Mouse (Mus musculus) naive thymus-derived CD4-positive, alpha-beta T cell, adult 5 months (primary cell): Measurements from ENCODE around the gene Cda. TPM values are rescaled to one million over a fixed set of nuclear protein-coding genes. Genes with fewer than 3 reads are reported as not detected.

ENCODE experiments used
- polyA plus RNA-seq: library from polyadenylated mRNA; unstranded; fragments of 100-300 nt; shearing (Covaris generic); gene quantifications from one replicate; pipeline ENCODE4 v1.2.1, GENCODE M21; 2017

The Cda gene
- polyA plus RNA-seq = not detected

DNA sequence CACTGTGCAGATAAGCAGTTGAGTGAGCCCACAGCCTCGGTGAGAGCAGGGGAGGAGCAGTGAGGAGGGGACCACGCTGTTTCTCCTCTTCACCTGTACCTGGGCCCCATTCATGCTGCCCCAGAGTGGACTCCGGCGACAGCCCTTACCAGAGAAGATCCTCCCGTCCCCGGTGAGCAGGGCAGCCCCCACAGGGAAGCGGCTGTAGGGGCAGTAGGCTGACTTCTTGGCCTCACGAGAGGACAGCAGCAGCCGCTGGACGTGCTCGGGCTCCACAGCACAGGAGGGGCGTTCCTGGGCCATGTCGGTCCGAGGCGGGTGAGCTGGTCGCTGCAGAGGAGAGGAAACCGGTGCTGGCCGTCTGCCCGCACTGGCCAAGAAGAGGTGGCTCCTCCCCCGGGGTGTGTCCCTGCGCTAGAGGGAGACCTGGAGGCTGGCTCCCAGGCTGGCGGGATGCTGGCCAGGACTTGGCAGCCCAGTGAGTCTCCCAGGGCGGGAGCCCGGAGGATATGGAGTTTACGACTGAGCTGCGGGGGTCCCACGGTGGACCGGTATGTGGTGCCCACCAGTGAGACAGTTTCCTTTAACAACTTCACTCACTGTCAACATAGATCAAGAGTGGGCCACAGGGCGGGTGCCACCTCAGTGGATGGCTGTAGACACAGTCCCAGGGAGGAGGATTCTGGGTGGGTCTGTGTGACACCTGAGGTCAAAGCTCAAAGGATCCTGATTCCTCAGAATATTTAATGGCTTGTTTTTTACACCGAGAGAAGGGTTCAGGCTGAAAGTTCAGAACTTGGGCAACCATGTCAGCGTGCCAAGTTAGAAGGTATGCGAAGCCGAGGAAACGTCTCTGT is at the start of gene Cda:
Cda (minus strand) TSS at position 352 of the 857 bp plus-strand sequence.

DNA sequence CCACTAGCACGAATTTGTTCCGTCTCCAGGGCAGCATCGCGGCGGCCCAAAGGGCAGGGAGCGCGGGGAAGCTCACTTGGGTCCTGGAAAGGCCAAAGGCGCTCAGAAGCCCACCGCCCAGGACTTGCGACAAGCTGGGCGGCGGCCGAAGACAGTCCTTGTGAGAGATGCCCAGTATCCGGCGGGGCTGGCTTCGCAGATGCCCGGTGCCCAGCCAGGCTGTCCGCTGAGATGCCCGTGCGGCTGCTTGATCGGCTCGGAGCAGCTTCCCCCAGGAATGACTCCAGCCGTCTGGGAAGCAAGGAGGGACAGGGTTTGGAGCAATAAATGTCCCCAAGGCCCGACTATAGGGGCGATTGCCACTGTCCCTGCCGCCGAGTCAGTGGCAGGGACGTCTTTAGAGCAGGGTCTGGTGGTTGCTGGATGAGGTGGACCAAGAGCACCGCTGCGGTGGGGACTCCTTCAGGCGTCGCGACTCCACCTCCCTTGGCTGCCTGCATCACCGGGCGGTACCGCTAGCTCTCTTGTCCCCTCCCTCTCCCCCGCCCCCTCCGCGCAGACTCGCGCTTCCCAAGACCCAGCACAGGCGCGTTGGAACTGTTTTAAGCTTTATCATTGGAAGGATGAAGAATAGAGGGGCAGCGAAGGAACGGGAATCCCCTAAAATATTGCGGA is 28.3 kb upstream of the Cda start, which contains the start of gene Fam43b:
Fam43b (minus strand) TSS at position 558 of the 675 bp plus-strand sequence.

DNA sequence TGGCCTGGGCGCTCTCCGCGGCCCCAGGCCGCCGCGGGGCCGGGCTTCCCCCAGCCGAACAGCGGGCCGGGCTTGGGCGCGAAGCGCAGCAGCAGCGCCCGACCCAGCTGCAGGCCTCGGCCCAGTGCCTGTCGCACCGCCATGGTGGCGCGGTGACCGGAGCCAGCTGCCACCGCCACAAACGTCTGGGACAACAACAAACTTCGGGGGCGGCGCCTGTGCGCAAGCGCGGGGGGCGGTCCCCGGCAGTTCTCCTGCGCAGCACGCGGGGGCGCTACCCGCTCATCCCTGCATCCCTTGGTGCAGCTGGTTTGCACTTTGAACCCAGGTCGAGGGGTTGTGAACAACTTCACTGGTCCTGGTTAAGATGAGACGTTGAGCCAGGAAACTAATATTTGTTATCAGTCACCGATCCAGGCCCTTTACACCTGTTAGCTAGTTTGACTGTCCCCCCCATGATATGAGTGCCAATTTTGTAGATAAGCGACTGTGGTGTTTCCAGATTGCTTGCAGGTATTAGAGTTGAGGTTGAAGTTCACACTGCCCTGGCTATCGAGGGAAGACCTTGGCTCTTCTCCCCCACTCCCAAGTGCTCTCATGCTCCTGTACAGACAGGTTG is 41.6 kb downstream of the Cda start, which contains the start of gene Pink1:
Pink1 (minus strand) TSS at position 231 of the 619 bp plus-strand sequence.

DNA sequence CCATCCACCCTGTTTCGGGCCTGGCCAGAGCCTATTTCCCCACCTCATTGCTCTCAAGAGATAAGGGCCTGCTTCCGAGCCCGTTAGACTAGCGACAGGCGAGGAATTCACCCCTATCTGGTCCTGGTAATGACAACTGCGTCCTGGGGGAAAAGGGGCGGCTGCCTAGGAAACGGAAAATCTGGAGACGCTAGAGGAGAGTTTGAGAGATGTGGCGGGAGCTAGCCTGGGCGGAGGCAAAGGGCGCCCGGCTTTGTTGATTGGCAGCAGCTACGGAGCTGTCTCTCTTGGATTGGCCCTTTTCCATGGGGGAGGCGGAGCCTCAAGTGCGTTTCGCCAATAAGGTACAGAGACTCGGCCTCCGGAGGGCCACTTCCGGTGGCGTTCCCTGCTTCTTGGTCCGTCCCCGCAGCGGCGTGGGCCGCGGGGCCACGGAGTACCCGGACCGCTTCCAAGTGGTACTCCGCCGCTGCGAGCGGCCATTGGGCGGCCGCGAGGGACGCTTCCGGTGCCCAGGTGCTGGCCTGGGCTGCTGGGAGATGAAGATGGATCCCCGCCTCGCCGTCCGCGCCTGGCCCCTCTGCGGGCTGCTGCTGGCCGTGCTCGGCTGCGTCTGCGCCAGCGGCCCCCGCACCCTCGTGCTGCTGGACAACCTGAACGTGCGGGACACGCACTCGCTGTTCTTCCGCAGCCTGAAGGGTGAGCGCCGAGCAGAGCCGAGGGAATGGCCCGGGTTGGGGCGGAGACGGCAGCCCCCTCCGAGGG is 63.3 kb downstream of the Cda start, which contains the start of gene Ddost:
Ddost (plus strand) TSS at position 391 of the 765 bp plus-strand sequence.

Other genes with a start within 250 kb of the Cda start
- gene Hp1bp3, start 151.7 kb downstream of the Cda start, polyA plus RNA-seq = 210 TPM
- gene Sh2d5, start 117.6 kb downstream of the Cda start, polyA plus RNA-seq = 0.12 TPM
- gene Kif17, start 117.6 kb downstream of the Cda start, polyA plus RNA-seq = not detected
- 113 TPM for gene Ddost, start 63.3 kb downstream of the Cda start, polyA plus RNA-seq
- gene Pink1, start 41.7 kb downstream of the Cda start, polyA plus RNA-seq = 191 TPM
- gene Fam43b, start 28.5 kb upstream of the Cda start, polyA plus RNA-seq = not detected
- 12.2 TPM for gene Mul1, start 66.7 kb upstream of the Cda start, polyA plus RNA-seq
- gene Camk2n1, start 86.3 kb upstream of the Cda start, polyA plus RNA-seq = 0.30 TPM